In the genomic region with DNA sequence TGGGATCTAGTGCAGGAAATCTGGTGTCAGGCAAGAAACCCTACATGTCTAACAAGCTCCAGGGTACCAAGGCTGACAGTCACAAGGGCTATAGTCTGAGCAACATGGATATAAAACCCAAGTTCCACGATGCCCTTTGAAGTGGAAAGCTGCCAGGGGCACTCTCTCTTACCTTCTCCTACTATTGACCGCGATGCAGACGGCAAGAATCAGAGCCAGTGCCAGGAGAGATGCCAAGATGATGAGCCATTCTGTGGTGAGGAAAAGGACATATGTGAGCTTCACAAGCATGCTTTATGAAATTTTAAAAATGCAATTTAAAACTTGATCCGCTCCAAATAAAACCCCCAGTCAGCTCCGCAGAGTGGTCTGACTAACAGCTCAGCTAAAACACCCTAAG, we compare ENCODE assay signal across 20 mouse cellular contexts.
DNase-seq lines count a peak whose midpoint lies in the region.
"Had no signal": no experiment of that assay in that cellular context is flagged by ENCODE, and none has a peak within 500 bp of the region (broad histone marks: within the 10 kb centered on the region; RNA-seq: fewer than 3 reads in every experiment).

No protein-coding gene starts in this region.

- intact Hi-C loops in left cerebral cortex, postnatal 10 days (cut with DNase I): no loop called here

- DNase-seq in cerebellum, postnatal 14 days: peak; percentile 34 to 47
- no peak for DNase-seq in cerebellum, adult 11-12 months
- DNase-seq in left cerebral cortex, postnatal 10 days (ENCODE audit: extremely low spot score in 1 of 2, low spot score in 2 of 2): peak; percentile 20 to 30
- no peak for DNase-seq in left cerebral cortex, adult 8-10 months (ENCODE audit: low spot score in 2 of 2)
- peak; percentile 8 to 11 for DNase-seq in layer of hippocampus, postnatal 14 days (ENCODE audit: low spot score in 2 of 2)
- DNase-seq in right cerebral cortex, postnatal 4 days: peak; percentile 30
- no peak for DNase-seq in thymus, postnatal 14 days
- no peak for DNase-seq in neural tube, embryonic 10.5 days (ENCODE audit: extremely low spot score, low spot score)
- DNase-seq: adrenal gland, postnatal 36 days; cerebellum, adult 8-10 months; embryo, embryonic 11 days; gastrocnemius, adult 2 months; heart, adult 2 months; heart, postnatal 4 days; kidney, postnatal 4 days; liver, embryonic 13.5 days; lung, embryonic 14.5 days; lung, postnatal 36 days; retina, postnatal 1 day; thymus, adult 2 months had no signal

Comparison
In these comparisons a context has a peak if more than half of its experiments do, and no peak if none do; other contexts are left out.
1. DNase-seq: peak in cerebellum, postnatal 14 days (2 of 2), left cerebral cortex, postnatal 10 days (2 of 2), layer of hippocampus, postnatal 14 days (2 of 2) and right cerebral cortex, postnatal 4 days (single experiment); none in cerebellum, adult 11-12 months (single experiment), left cerebral cortex, adult 8-10 months (0 of 2), thymus, postnatal 14 days (single experiment) and neural tube, embryonic 10.5 days (single experiment).